Mouse (Mus musculus): ENCODE measurements around the gene Alg12.

Gene Alg12

GRCm38 (mm10) chr15:88819026-88819905 lies at the start of gene Alg12, which contains the start of gene Creld2:
TSS of gene Alg12 (minus strand) at chr15:88819318.
TSS of gene Creld2 (plus strand) at chr15:88819646.
- in situ Hi-C loops (cut with MboI; ENCODE audit: unreplicated experiment in 2 of 2): loop anchor here (10.0 to 25.0 kb wide), 2 partner anchors 54 to 332 kb away; no protein-coding TSS in a partner anchor

DNA sequence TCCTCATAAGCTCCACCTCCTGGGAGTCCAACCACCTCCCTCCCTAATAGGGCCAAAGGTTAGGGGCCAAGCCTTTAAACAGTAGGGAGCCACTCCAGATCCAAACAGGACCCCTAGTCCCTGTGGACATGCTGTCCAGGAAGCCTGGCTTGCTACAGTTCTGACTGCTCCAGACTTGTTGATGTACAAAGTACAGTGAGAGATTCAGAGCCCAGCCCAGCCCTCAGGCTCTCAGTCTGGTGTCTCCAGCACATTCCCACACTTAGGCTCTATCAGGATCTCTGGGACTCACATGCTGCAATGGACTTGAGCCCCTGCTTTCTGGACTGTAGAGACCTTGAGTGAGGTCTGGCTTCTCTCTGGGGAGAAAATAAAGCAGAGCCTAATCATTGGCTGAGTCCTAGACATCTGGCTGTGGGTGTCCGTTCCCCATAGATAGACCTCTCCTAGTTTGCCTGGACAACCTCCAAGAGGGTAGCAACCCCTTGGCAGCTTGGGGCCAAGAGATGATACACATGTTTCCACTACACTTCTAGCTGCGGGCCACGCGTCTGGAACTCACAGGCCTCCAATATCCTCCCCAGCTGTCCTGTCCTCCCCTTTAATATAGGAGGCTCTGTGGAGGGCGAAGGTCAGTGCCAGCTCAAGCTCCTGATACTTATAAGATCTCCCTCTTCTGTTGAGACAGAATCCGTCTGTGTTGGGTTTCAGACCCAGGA lies 49.1 kb upstream of the Alg12 start:
- in situ Hi-C loops (cut with MboI; ENCODE audit: unreplicated experiment in 2 of 2): no loop called here

DNA sequence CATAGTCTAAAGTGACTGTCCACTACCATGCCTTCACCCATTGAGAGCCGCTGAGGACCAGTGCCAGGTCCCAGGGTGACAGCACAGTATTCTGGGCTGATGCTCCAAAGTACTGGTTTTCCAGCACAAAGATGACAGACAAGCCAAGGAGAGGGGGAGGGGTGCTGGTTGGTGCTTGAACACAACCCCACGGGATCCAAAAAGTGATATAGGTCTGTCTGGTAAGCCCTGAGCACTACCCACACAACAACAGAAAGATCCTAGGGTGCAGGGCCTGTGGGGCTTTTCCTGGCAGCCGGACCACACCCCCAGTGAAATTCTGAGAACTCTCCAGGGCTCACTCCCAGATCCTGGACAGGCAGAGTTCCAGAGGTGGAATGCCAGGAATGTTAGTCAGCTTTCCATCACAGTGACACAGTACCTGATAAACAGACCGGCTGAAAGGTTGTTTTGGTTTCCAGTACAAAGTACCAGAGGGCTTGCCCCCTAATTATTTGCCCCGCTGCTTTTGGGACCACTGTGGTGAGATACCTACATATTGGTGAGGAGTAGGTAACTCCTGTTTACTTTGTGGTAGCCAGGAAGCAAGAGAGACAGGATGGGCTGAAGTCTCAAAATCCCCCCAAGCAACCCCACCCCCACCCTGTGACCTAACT lies 48.4 kb upstream of the Alg12 start:
- in situ Hi-C loops (cut with MboI; ENCODE audit: unreplicated experiment in 2 of 2): no loop called here

DNA sequence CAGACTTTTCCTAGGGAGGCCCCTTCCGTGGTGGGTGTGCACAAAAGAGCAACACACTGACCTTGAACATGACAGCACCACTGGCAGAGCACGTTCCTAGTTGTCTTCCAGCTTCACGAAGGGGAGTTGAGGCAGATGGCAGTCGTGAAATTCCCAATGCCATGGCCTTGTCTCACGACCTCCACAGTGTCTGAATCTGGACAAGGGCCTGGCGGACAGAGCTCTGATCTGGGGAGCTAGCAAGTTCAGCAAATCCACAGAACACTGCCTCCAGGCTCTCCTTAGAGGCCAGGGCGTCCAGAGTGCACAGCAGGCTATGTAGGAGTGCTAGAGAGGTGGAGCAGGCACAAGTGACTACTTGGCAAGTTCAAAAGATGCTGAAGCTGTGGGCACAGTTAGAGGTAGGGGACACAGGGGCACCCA lies 47.8 kb upstream of the Alg12 start:
- in situ Hi-C loops (cut with MboI; ENCODE audit: unreplicated experiment in 2 of 2): no loop called here

DNA sequence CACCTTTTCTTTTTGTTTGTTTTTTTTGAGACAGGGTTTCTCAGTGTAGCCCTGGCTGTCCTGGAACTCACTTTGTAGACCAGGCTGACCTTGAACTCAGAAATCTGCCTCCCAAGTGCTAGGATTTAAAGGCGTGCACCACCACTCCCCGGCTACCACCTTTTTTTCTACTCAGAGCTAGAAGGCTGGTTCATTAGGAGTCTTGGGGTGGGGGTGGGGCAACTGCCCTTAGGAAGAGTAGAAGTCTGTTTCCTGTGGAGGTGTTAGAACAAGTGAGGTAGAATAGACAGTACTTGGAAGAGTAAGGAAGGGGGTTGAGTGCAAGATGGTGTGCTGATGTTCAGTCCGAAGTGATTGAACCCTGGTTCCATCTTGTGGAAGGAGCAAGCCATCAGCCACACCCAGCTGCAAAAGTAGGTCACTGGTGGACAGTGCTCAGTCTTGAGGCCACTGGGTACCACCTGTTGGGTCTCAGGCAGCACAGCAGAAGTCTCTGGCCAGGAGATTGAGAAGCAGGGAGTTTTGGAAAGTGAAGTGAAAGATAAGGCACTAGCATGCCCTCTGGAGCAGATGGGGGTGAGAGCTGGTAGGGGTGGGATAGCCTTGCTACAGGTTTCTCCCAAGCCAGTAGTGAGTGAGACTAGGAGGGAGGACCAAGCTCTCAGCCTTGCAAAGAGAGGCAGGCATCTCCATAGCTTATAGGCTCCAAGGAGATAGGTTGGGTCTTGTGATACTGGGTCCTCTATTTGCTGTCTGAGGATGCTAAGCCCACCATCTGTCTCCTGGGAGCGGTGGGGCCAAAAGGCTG lies 47.0 kb upstream of the Alg12 start:
- in situ Hi-C loops (cut with MboI; ENCODE audit: unreplicated experiment in 2 of 2): no loop called here

- in situ Hi-C loops (cut with MboI; ENCODE audit: unreplicated experiment in 2 of 2): no loop called here
Measured at GRCm38 (mm10) chr15:88865061-88865460, 45.9 kb upstream of the Alg12 start.

DNA sequence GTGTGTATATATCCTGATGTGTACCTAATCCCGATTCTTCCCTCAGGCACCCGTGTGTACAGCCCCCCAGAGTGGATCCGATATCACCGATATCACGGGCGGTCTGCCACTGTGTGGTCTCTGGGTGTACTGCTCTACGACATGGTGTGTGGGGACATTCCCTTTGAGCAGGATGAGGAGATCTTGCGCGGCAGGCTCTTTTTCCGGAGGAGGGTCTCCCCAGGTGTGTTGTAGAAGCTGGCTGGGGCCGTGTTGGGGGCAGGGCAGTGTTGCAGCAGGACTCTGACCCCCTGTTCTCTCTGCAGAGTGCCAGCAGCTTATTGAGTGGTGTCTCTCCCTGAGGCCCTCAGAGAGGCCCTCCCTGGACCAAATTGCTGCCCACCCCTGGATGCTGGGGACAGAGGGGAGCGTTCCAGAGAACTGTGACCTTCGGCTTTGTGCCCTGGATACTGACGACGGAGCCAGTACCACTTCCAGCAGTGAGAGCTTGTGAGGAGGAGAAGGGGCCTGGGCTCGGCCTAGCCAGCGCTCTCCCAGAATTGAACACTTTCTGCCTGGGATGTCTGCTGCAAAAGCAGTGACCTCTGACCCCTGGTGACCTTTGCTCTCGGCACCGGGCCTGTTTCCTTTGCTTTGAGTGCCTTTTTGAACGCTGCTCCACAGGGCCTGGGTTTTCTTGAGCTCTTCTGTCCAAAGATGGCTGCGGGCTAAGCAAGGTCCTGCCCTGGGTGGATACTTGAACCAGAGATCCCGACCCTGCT lies 45.3 kb upstream of the Alg12 start:
- in situ Hi-C loops (cut with MboI; ENCODE audit: unreplicated experiment in 2 of 2): no loop called here

DNA sequence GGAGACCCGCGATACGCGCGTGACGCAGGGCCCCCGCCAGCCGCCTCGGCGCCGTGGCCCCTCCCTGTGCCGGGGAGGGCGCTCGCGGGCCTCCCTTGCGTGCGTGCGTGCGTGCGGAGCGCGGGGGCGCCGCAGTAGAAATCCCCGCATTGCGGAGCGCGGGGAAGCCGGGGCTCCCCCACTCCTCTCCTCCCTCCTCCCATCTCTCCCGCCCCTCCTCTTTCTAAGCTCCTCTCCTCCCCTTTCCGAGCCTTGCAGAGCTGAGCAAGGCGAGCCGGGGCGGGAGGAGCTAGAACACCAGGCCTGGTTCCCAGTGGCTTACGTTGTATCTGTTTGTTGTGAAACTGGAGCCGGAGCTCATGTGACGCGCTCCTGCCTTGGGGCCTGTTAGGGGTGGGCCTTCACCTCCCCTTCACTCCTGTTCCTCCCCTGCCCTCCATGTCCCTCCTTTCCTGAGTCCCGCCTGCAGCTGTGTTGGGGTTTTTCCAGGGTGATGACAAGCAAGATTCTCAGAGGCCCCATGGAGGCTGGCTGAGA lies 44.6 kb upstream of the Alg12 start:
- in situ Hi-C loops (cut with MboI; ENCODE audit: unreplicated experiment in 2 of 2): no loop called here

DNA sequence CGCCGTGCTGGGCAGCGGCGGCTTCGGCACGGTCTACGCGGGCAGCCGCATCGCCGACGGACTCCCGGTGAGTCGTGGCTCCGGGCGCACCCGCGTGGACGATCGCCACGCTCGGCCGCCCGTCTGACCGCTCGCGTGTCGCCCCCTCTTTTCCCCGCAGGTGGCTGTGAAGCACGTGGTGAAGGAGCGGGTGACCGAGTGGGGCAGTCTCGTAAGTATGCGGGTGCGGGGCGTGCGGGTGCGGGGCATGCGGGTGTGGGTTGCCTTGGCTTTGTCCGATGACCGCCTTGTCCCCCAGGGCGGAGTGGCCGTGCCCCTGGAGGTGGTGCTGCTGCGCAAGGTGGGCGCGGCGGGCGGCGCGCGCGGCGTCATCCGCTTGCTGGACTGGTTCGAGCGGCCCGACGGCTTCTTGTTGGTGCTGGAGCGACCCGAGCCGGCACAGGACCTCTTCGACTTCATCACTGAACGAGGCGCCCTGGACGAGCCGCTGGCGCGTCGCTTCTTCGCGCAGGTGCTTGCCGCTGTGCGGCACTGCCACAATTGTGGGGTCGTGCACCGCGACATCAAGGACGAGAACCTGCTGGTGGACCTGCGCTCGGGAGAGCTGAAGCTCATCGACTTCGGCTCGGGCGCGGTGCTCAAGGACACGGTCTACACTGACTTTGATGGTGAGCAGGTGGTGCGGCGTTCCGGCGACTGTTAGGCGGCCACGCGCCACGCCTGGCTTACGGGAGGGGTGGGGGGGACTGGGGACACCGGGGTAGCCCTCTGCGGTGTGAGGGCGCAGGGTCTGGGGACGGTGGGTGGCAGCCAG lies 44.0 kb upstream of the Alg12 start:
- in situ Hi-C loops (cut with MboI; ENCODE audit: unreplicated experiment in 2 of 2): no loop called here

DNA sequence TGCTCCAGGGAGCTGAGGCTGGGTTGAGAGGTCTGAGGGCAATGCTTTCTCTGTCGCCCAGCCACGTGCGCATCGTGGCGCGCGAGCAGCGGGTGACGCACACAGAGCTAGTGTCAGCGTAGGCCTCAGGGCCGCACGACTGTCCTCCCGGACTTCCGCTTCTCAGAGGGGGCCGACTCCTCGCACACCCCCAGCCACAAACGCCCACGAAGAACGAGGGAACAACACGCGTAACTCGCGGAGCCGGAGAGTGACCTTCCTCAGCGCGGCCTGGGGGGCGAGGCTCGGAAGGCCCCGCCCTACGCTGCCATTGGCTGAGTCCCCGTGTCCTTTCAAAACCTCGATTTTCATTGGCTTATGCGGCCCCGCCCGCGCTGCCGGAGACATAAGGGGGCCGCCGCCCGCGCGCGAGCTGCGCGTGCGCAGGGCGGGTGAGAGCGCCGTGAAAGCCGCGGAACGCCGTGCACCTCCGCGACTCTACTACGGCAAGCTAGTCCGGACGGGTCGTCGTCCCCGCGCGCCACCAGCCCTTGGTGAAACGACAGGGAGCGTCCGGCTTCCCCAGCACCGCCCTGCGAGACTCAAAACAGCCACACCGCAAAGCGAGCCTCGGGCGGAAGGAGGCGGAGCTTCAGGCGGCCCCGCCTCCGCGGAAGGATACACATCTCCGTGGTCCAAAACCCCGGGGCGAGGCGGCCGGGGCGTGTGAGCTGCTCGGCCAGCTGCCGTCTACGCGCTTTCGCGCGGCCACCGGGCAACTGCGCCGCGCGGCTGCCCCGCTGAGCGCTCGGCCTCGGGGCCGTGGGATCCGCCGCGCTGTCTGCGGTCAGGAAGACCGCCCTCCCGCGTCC lies 42.9 kb upstream of the Alg12 start, which contains the start of gene Pim3:
Pim3 (plus strand) TSS at position 415 of the 851 bp plus-strand sequence.
- in situ Hi-C loops (cut with MboI; ENCODE audit: unreplicated experiment in 2 of 2): no loop called here

- in situ Hi-C loops (cut with MboI; ENCODE audit: unreplicated experiment in 2 of 2): no loop called here
Measured at GRCm38 (mm10) chr15:88860781-88861180, 41.7 kb upstream of the Alg12 start.

DNA sequence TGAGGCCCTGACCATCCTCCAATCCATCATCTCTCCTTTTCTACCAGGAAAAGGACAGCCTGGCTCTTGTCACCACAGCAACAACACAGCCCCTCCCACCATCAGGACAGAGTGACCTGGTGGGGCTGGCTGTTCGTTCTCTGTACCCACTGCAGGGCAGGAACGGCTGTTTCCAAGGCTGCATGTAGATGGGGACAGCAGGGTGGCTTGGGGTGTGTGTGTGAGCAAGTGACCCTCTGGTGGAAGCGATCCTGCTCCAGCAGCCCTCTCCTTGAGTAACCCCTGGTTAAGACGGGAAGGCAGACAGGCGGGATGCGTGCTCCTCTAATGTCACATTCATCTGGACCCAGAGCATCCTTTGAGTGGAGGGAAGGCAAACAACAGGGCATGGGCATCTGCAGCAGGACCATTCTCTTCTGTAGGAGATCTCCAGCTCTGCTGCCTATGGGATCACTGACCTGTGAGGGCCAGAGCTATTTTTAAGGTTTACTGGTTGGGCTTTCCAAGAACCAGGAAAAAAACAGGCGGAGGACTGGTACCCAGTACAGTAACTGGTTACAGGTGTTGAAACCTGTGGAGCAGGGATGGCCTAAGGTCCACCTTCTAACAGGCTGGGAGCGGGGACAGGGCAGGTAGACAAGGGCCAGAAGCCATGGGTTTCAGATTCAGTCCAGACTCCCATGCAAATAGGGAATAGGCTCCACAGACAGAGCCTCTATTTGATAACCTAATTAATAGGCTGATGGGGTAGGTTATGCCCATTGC lies 40.3 kb upstream of the Alg12 start:
- in situ Hi-C loops (cut with MboI; ENCODE audit: unreplicated experiment in 2 of 2): no loop called here

GRCm38 (mm10) chr15:88858707-88859106 lies 39.6 kb upstream of the Alg12 start:
- in situ Hi-C loops (cut with MboI; ENCODE audit: unreplicated experiment in 2 of 2): no loop called here

DNA sequence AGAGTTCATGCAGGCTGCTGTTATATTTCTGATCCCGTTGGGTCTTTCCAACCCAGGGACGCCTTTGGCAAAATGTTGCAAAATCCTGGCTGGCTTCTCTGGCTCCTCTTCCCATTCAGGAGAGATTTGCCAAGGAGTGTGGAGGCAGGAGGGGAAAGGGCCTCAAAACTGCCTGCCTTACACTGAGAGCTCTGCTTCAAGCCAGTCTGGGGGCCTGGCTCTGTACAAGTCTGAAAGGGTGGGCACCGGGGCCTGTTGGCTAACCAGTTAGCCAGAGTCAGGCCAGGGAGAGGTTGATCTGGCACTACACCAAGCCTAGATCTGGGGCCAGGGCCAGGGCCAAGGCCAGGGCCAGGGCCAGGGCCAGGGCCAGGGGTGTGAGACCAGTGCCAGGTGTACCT lies 39.0 kb upstream of the Alg12 start:
- in situ Hi-C loops (cut with MboI; ENCODE audit: unreplicated experiment in 2 of 2): no loop called here

GRCm38 (mm10) chr15:88857361-88857760 lies 38.2 kb upstream of the Alg12 start:
- in situ Hi-C loops (cut with MboI; ENCODE audit: unreplicated experiment in 2 of 2): no loop called here

GRCm38 (mm10) chr15:88856613-88857012 lies 37.5 kb upstream of the Alg12 start:
- in situ Hi-C loops (cut with MboI; ENCODE audit: unreplicated experiment in 2 of 2): no loop called here

- in situ Hi-C loops (cut with MboI; ENCODE audit: unreplicated experiment in 2 of 2): no loop called here
Measured at GRCm38 (mm10) chr15:88855896-88856417, 36.8 kb upstream of the Alg12 start.

Measured in v-Abl transformed pro-B cells (cell line).